14 mouse cellular contexts compared by ENCODE assay signal in genomic region chr6:83092416-83093127, GRCm38 (mm10). TPM values are rescaled to one million over a fixed set of nuclear protein-coding genes. Genes with fewer than 3 reads are reported as not detected.
DNase-seq lines count a peak whose midpoint lies in the region; ATAC-seq and TF ChIP-seq lines count a peak whose summit lies in the region.
"Had no signal": no experiment of that assay in that cellular context is flagged by ENCODE, and none has a peak within 500 bp of the region (broad histone marks: within the 10 kb centered on the region; RNA-seq: fewer than 3 reads in every experiment).

No protein-coding gene starts in this region.

- no peak overlapping the region for H3K4me2 ChIP-seq in lung, embryonic 16.5 days (ENCODE audit: low read depth, low read length)
- H3K4me2 ChIP-seq: embryonic facial prominence, embryonic 12.5 days; liver, embryonic 12.5 days; midbrain, embryonic 12.5 days had no signal

- DNase-seq in heart, postnatal 4 days, result peak; percentile 41
- no peak for DNase-seq in heart, adult 2 months
- no peak for DNase-seq in lung, postnatal 25 days (ENCODE audit: low spot score)
- peak; percentile 82 for DNase-seq in kidney, postnatal 10 days
- peak; percentile 55 to 56 for DNase-seq in lung, postnatal 4 days
- no peak for DNase-seq in right cerebral cortex, postnatal 25 days
- DNase-seq: cerebellum, postnatal 25 days; layer of hippocampus, adult 9-11 months had no signal

- ATAC-seq in lung, embryonic 16.5 days (ENCODE audit: low read depth), result peak; percentile 64
- ATAC-seq: liver, embryonic 12.5 days had no signal

- no peak overlapping the region for H3K27ac ChIP-seq in heart, adult 2 months
- peak overlapping the region; percentile 24 for H3K27ac ChIP-seq in lung, embryonic 16.5 days (ENCODE audit: low read length)
- H3K27ac ChIP-seq: embryonic facial prominence, embryonic 12.5 days; liver, embryonic 12.5 days; midbrain, embryonic 12.5 days had no signal

- TF ChIP-seq POLR2A in heart, adult 2 months (IDR thresholded peaks at IDR 0.05; ENCODE audit: insufficient read depth, low read depth, low read length), result no peak

- H3K9ac ChIP-seq in heart, adult 2 months (ENCODE audit: low read depth, low read length), result no peak overlapping the region
- no peak overlapping the region for H3K9ac ChIP-seq in lung, embryonic 16.5 days (ENCODE audit: low read length)
- H3K9ac ChIP-seq: embryonic facial prominence, embryonic 12.5 days; liver, embryonic 12.5 days; midbrain, embryonic 12.5 days had no signal

- H3K4me1 ChIP-seq in heart, adult 2 months (ENCODE audit: control insufficient read depth, insufficient read depth, low read length), result peaks cover 2% of the 10 kb centered on the region
- H3K4me1 ChIP-seq in lung, embryonic 16.5 days (replicated peaks; ENCODE audit: control insufficient read depth, insufficient read depth, low read length), result peaks cover 4% of the 10 kb centered on the region
- H3K4me1 ChIP-seq: liver, embryonic 12.5 days; midbrain, embryonic 12.5 days had no signal

- no peaks in the 10 kb centered on the region for H3K27me3 ChIP-seq in heart, adult 2 months (ENCODE audit: control insufficient read depth, insufficient read depth, low read length)
- H3K27me3 ChIP-seq in lung, embryonic 16.5 days (ENCODE audit: control insufficient read depth, insufficient read depth, low read depth, low read length), result peaks cover 19% of the 10 kb centered on the region

- no peak overlapping the region for H3K4me3 ChIP-seq in heart, adult 2 months
- H3K4me3 ChIP-seq in lung, embryonic 16.5 days (ENCODE audit: low read length), result no peak overlapping the region
- H3K4me3 ChIP-seq: embryonic facial prominence, embryonic 12.5 days; liver, embryonic 12.5 days; midbrain, embryonic 12.5 days; myocyte had no signal

- intact Hi-C loops in heart, adult 2 months (cut with DNase I), result no loop called here

- no peak for TF ChIP-seq CTCF in heart, adult 2 months (IDR thresholded peaks at IDR 0.05)

- H3K79me2 ChIP-seq in heart, adult 2 months (replicated peaks; ENCODE audit: control insufficient read depth, insufficient read depth, low read length), result no peaks in the 10 kb centered on the region

- H3K36me3 ChIP-seq in heart, adult 2 months (ENCODE audit: control insufficient read depth, insufficient read depth, low read length), result no peaks in the 10 kb centered on the region
- H3K36me3 ChIP-seq in lung, embryonic 16.5 days (ENCODE audit: control insufficient read depth, insufficient read depth, low read length), result no peaks in the 10 kb centered on the region
- H3K36me3 ChIP-seq: embryonic facial prominence, embryonic 12.5 days; liver, embryonic 12.5 days; midbrain, embryonic 12.5 days had no signal

- H3K9me3 ChIP-seq in lung, embryonic 16.5 days (ENCODE audit: control insufficient read depth, low read length), result peaks cover 3% of the 10 kb centered on the region; the same call in 1 of the 2 replicates
- H3K9me3 ChIP-seq: embryonic facial prominence, embryonic 12.5 days; liver, embryonic 12.5 days; midbrain, embryonic 12.5 days had no signal

- WGBS in heart, adult 2 months, result 16% methylated on average over 6 of the region's 6 CpGs
- WGBS in lung, embryonic 16.5 days, result 20% methylated on average over 6 of the region's 6 CpGs

- no peak for TF ChIP-seq EP300 in heart, adult 2 months (IDR thresholded peaks at IDR 0.05; ENCODE audit: insufficient read depth, low read depth, low read length)

RNA-seq across cellular contexts. Expression of gene Lbx2, which starts 6.4 kb away (rescaled TPM):
- total RNA-seq in heart, postnatal 4 days (2021), result under 1 TPM in 1 of 2 experiments, not detected in 1; 0.88 TPM
- 1 to 10 TPM in 1 of 2 experiments, under 1 TPM in 1; 0.84 to 1.5 TPM for total RNA-seq in heart, adult 2 months (2021)
- 1.5 and 2.2 TPM in 2 replicates for polyA plus RNA-seq in heart, adult 2 months (2012; rRNA removed)
- polyA plus RNA-seq in lung, embryonic 16.5 days (2015; fragmentation: Nextera tagmentation; extraction: Ambion mirVana), result 0.59 and 0.89 TPM in 2 replicates
- total RNA-seq: hematopoietic stem cell, adult 5-6 weeks had no signal

RNA-seq across cellular contexts. Expression of gene Ccdc142, which starts 8.8 kb away (rescaled TPM):
- total RNA-seq in heart, postnatal 4 days (2021), result 1 to 10 TPM; 2.4 to 3.0 TPM
- 1 to 10 TPM; 2.0 to 2.5 TPM for total RNA-seq in heart, adult 2 months (2021)
- 1.7 and 2.4 TPM in 2 replicates for polyA plus RNA-seq in heart, adult 2 months (2012; rRNA removed)
- 1.1 and 3.7 TPM in 2 replicates for polyA plus RNA-seq in lung, embryonic 16.5 days (2015; fragmentation: Nextera tagmentation; extraction: Ambion mirVana)

RNA-seq across cellular contexts. Expression of gene Gm42688, which starts 8.8 kb away (rescaled TPM):
- total RNA-seq in heart, postnatal 4 days (2021), result 1 to 10 TPM; 1.7 to 1.8 TPM
- total RNA-seq in heart, adult 2 months (2021), result under 1 TPM; 0.80 to 0.94 TPM
- polyA plus RNA-seq in heart, adult 2 months (2012; rRNA removed), result 1.6 TPM in 2 replicates
- polyA plus RNA-seq in lung, embryonic 16.5 days (2015; fragmentation: Nextera tagmentation; extraction: Ambion mirVana), result 2.2 and 2.9 TPM in 2 replicates

RNA-seq across cellular contexts. Expression of gene Pcgf1, which starts 14.9 kb away (rescaled TPM):
- total RNA-seq in heart, postnatal 4 days (2021), result 10 to 100 TPM in 1 of 2 experiments, 1 to 10 TPM in 1; 7.2 to 10.2 TPM
- total RNA-seq in heart, adult 2 months (2021), result 1 to 10 TPM; 7.7 to 8.0 TPM
- polyA plus RNA-seq in heart, adult 2 months (2012; rRNA removed), result 11.5 and 15.5 TPM in 2 replicates
- polyA plus RNA-seq in lung, embryonic 16.5 days (2015; fragmentation: Nextera tagmentation; extraction: Ambion mirVana), result 31.7 and 32.5 TPM in 2 replicates

RNA-seq across cellular contexts. Expression of gene Mrpl53, which starts 16.3 kb away (rescaled TPM):
- total RNA-seq in heart, postnatal 4 days (2021), result 100 to 1,000 TPM; 105 to 120 TPM
- total RNA-seq in heart, adult 2 months (2021), result 100 to 1,000 TPM; 113 to 131 TPM
- 91.3 and 129 TPM in 2 replicates for polyA plus RNA-seq in heart, adult 2 months (2012; rRNA removed)
- polyA plus RNA-seq in lung, embryonic 16.5 days (2015; fragmentation: Nextera tagmentation; extraction: Ambion mirVana), result 137 and 138 TPM in 2 replicates

Comparison
In these comparisons a context has a peak if more than half of its experiments do, and no peak if none do; other contexts are left out.
1. DNase-seq: peak in heart, postnatal 4 days (single experiment), kidney, postnatal 10 days (single experiment) and lung, postnatal 4 days (2 of 2); none in heart, adult 2 months (0 of 2), lung, postnatal 25 days (single experiment) and right cerebral cortex, postnatal 25 days (single experiment).